Mouse (Mus musculus) gonadal fat pad, adult 2 months (tissue): ENCODE data around the gene Slfn4. TPM values are rescaled to one million over a fixed set of nuclear protein-coding genes. Genes with fewer than 3 reads are reported as not detected.

ENCODE experiments used
- polyA plus RNA-seq: library from polyadenylated mRNA; depleted of rRNA; stranded (reverse); fragments of >200 nt; gene quantifications from 2 replicates; pipeline ENCODE4 v1.2.3, GENCODE M21; 2012; rRNA removed

Gene Slfn4
- polyA plus RNA-seq, 1 experiment, result 0.30 TPM

Other genes starting within 250 kb of the Slfn4 start
- 16.2 and 18.3 TPM in 2 replicates for gene Slfn5, start 223.8 kb upstream of the Slfn4 start, polyA plus RNA-seq
- 0.36 and 0.41 TPM in 2 replicates for gene Slfn9, start 183.4 kb upstream of the Slfn4 start, polyA plus RNA-seq
- gene Slfn8, start 154.4 kb upstream of the Slfn4 start, polyA plus RNA-seq, result 0.37 and 0.47 TPM in 2 replicates
- 4.3 and 5.2 TPM in 2 replicates for gene Slfn2, start 110.1 kb upstream of the Slfn4 start, polyA plus RNA-seq
- gene Slfn1, start 58.3 kb upstream of the Slfn4 start, polyA plus RNA-seq, result 0.27 and 0.34 TPM in 2 replicates
- gene Slfn3, start 16.1 kb downstream of the Slfn4 start, polyA plus RNA-seq, result 0.41 and 0.58 TPM in 2 replicates
- gene Slfn14, start 111.5 kb downstream of the Slfn4 start, polyA plus RNA-seq, result not detected in 2 replicates
- gene Ap2b1, start 123.8 kb downstream of the Slfn4 start, polyA plus RNA-seq, result 46.3 and 59.1 TPM in 2 replicates
- 11.1 and 12.0 TPM in 2 replicates for gene Pex12, start 127.4 kb downstream of the Slfn4 start, polyA plus RNA-seq
- 1.3 and 1.6 TPM in 2 replicates for gene Rasl10b, start 234.0 kb downstream of the Slfn4 start, polyA plus RNA-seq